Mouse (Mus musculus) hindbrain, embryonic 16.5 days (tissue): ENCODE results near the gene Il1r1. TPM values are rescaled to one million over a fixed set of nuclear protein-coding genes. Genes with fewer than 3 reads are reported as not detected.

Experiments
- polyA plus RNA-seq: library from polyadenylated mRNA; unstranded; fragments of >200 nt; fragmentation: Nextera tagmentation; extraction: Ambion mirVana; gene quantifications from 2 replicates; pipeline ENCODE4 v1.2.1, GENCODE M21; 2015

Il1r1 gene
- polyA plus RNA-seq, 1 experiment from 2014 or later = 0.75 TPM

Other genes starting within 250 kb of the Il1r1 start
- gene Il1r2, start 151.0 kb upstream of the Il1r1 start, polyA plus RNA-seq = 1.2 TPM in 2 replicates
- 0.79 and 1.1 TPM in 2 replicates for gene Il1rl2, start 99.5 kb downstream of the Il1r1 start, polyA plus RNA-seq
- gene Il1rl1, start 204.5 kb downstream of the Il1r1 start, polyA plus RNA-seq = 0.04 and 0.08 TPM in 2 replicates
- gene Il18r1, start 240.5 kb downstream of the Il1r1 start, polyA plus RNA-seq = not detected in 2 replicates